Mouse (Mus musculus): ENCODE measurements at regions not wholly inside any gene's neighbourhood (a gene's known extent, or its start where the extent isn't known, plus 50 kb on each side); places are given as distances from the start of the nearest gene placed in this dataset.

GRCm38 (mm10) chr2:117827278-117827677 lies 284.4 kb upstream of the Thbs1 start:
- DNase-seq = no peak
- 84% methylated on average over 3 of the region's 3 CpGs for WGBS
- no peak overlapping the region for H3K27ac ChIP-seq (ENCODE audit: insufficient read depth, low read depth, low read length)
- no peaks in the 10 kb centered on the region for H3K36me3 ChIP-seq (ENCODE audit: control insufficient read depth, insufficient read depth, low read length)
- TF ChIP-seq CTCF (conservative IDR thresholded peaks at IDR 0.05; ENCODE audit: insufficient read depth, insufficient read length, low read depth, low read length) (no peak), POLR2A (IDR thresholded peaks at IDR 0.05; ENCODE audit: low read depth, low read length) (no peak)
- H3K4me3 ChIP-seq (ENCODE audit: insufficient read depth, low read depth, low read length) = no peak overlapping the region
- no peaks in the 10 kb centered on the region for H3K27me3 ChIP-seq (replicated peaks; ENCODE audit: control insufficient read depth, insufficient read depth, low read length)
- H3K4me1 ChIP-seq (ENCODE audit: control insufficient read depth, insufficient read depth, low read length) = no peaks in the 10 kb centered on the region

GRCm38 (mm10) chr2:117838387-117838786 lies 273.3 kb upstream of the Thbs1 start:
- 51% methylated on average over 2 of the region's 2 CpGs for WGBS
- Histone ChIP-seq H3K36me3 (ENCODE audit: control insufficient read depth, insufficient read depth, low read length) (no peaks in the 10 kb centered on the region), H3K4me3 (ENCODE audit: insufficient read depth, low read depth, low read length) (no peak overlapping the region), H3K27ac (ENCODE audit: insufficient read depth, low read depth, low read length) (no peak overlapping the region), H3K27me3 (replicated peaks; ENCODE audit: control insufficient read depth, insufficient read depth, low read length) (no peaks in the 10 kb centered on the region), H3K4me1 (ENCODE audit: control insufficient read depth, insufficient read depth, low read length) (no peaks in the 10 kb centered on the region)
- DNase-seq = peak; percentile 25
- no peak for TF ChIP-seq POLR2A (IDR thresholded peaks at IDR 0.05; ENCODE audit: low read depth, low read length)
- no peak for TF ChIP-seq CTCF (conservative IDR thresholded peaks at IDR 0.05; ENCODE audit: insufficient read depth, insufficient read length, low read depth, low read length)

- Histone ChIP-seq H3K4me1 (ENCODE audit: control insufficient read depth, insufficient read depth, low read length) (no peaks in the 10 kb centered on the region), H3K27ac (ENCODE audit: insufficient read depth, low read depth, low read length) (no peak overlapping the region), H3K27me3 (replicated peaks; ENCODE audit: control insufficient read depth, insufficient read depth, low read length) (no peaks in the 10 kb centered on the region), H3K36me3 (ENCODE audit: control insufficient read depth, insufficient read depth, low read length) (no peaks in the 10 kb centered on the region), H3K4me3 (ENCODE audit: insufficient read depth, low read depth, low read length) (no peak overlapping the region)
- no peak for DNase-seq
- TF ChIP-seq CTCF (conservative IDR thresholded peaks at IDR 0.05; ENCODE audit: insufficient read depth, insufficient read length, low read depth, low read length) (no peak), POLR2A (IDR thresholded peaks at IDR 0.05; ENCODE audit: low read depth, low read length) (no peak)
- 70% methylated on average over 1 of the region's 1 CpGs for WGBS
These were observed 271.3 kb upstream of the Thbs1 start for GRCm38 (mm10) chr2:117840406-117840805.

GRCm38 (mm10) chr2:117842309-117842986 lies 269.2 kb upstream of the Thbs1 start:
- no peak for DNase-seq
- no peak overlapping the region for H3K4me3 ChIP-seq (ENCODE audit: insufficient read depth, low read depth, low read length)
- 80% methylated on average over 1 of the region's 1 CpGs for WGBS
- H3K36me3 ChIP-seq (ENCODE audit: control insufficient read depth, insufficient read depth, low read length) = no peaks in the 10 kb centered on the region
- TF ChIP-seq POLR2A (IDR thresholded peaks at IDR 0.05; ENCODE audit: low read depth, low read length) = no peak
- TF ChIP-seq CTCF (conservative IDR thresholded peaks at IDR 0.05; ENCODE audit: insufficient read depth, insufficient read length, low read depth, low read length) = no peak
- H3K27me3 ChIP-seq (replicated peaks; ENCODE audit: control insufficient read depth, insufficient read depth, low read length) = no peaks in the 10 kb centered on the region
- no peaks in the 10 kb centered on the region for H3K4me1 ChIP-seq (ENCODE audit: control insufficient read depth, insufficient read depth, low read length)
- no peak overlapping the region for H3K27ac ChIP-seq (ENCODE audit: insufficient read depth, low read depth, low read length)

- Histone ChIP-seq H3K4me1 (ENCODE audit: control insufficient read depth, insufficient read depth, low read length) (no peaks in the 10 kb centered on the region), H3K27ac (ENCODE audit: insufficient read depth, low read depth, low read length) (no peak overlapping the region), H3K36me3 (ENCODE audit: control insufficient read depth, insufficient read depth, low read length) (no peaks in the 10 kb centered on the region), H3K4me3 (ENCODE audit: insufficient read depth, low read depth, low read length) (no peak overlapping the region), H3K27me3 (replicated peaks; ENCODE audit: control insufficient read depth, insufficient read depth, low read length) (no peaks in the 10 kb centered on the region)
- TF ChIP-seq POLR2A (IDR thresholded peaks at IDR 0.05; ENCODE audit: low read depth, low read length) (no peak), CTCF (conservative IDR thresholded peaks at IDR 0.05; ENCODE audit: insufficient read depth, insufficient read length, low read depth, low read length) (no peak)
- 85% methylated on average over 1 of the region's 1 CpGs for WGBS
- no peak for DNase-seq
These were observed 259.2 kb upstream of the Thbs1 start for GRCm38 (mm10) chr2:117852442-117852841.

- Histone ChIP-seq H3K36me3 (ENCODE audit: control insufficient read depth, insufficient read depth, low read length) (no peaks in the 10 kb centered on the region), H3K4me1 (ENCODE audit: control insufficient read depth, insufficient read depth, low read length) (no peaks in the 10 kb centered on the region), H3K27ac (ENCODE audit: insufficient read depth, low read depth, low read length) (no peak overlapping the region), H3K27me3 (replicated peaks; ENCODE audit: control insufficient read depth, insufficient read depth, low read length) (no peaks in the 10 kb centered on the region; the same call in 1 of the 2 replicates), H3K4me3 (ENCODE audit: insufficient read depth, low read depth, low read length) (no peak overlapping the region)
- DNase-seq = no peak
- 60% methylated on average over 3 of the region's 3 CpGs for WGBS
- TF ChIP-seq POLR2A (IDR thresholded peaks at IDR 0.05; ENCODE audit: low read depth, low read length) (no peak), CTCF (conservative IDR thresholded peaks at IDR 0.05; ENCODE audit: insufficient read depth, insufficient read length, low read depth, low read length) (no peak)
These were observed 249.4 kb upstream of the Thbs1 start for GRCm38 (mm10) chr2:117862301-117862700.

- no peak overlapping the region for H3K27ac ChIP-seq (ENCODE audit: insufficient read depth, low read depth, low read length)
- no peaks in the 10 kb centered on the region for H3K4me1 ChIP-seq (ENCODE audit: control insufficient read depth, insufficient read depth, low read length)
- 94% methylated on average over 1 of the region's 1 CpGs for WGBS
These were observed 246.6 kb upstream of the Thbs1 start for GRCm38 (mm10) chr2:117865119-117865518.

More at GRCm38 (mm10) chr2:117865119-117865518, 246.6 kb upstream of the Thbs1 start:
- DNase-seq = no peak
- TF ChIP-seq POLR2A (IDR thresholded peaks at IDR 0.05; ENCODE audit: low read depth, low read length) = no peak
- no peak for TF ChIP-seq CTCF (conservative IDR thresholded peaks at IDR 0.05; ENCODE audit: insufficient read depth, insufficient read length, low read depth, low read length)
- Histone ChIP-seq H3K4me3 (ENCODE audit: insufficient read depth, low read depth, low read length) (no peak overlapping the region), H3K36me3 (ENCODE audit: control insufficient read depth, insufficient read depth, low read length) (no peaks in the 10 kb centered on the region), H3K27me3 (replicated peaks; ENCODE audit: control insufficient read depth, insufficient read depth, low read length) (no peaks in the 10 kb centered on the region; the same call in 1 of the 2 replicates)

Measured in kidney, adult 2 months (tissue).